Mouse (Mus musculus): ENCODE measurements around the gene Syt11. TPM values are rescaled to one million over a fixed set of nuclear protein-coding genes. Genes with fewer than 3 reads are reported as not detected.
"Not testable (repeated sequence)": the region's sequence is repeated elsewhere in the genome, so short reads cannot be mapped to it uniquely, and the experiment has no call there.

The Syt11 gene
- polyA plus RNA-seq (2014; fragmentation: Nextera tagmentation; extraction: Ambion mirVana): 169 and 199 TPM in 2 replicates

DNA sequence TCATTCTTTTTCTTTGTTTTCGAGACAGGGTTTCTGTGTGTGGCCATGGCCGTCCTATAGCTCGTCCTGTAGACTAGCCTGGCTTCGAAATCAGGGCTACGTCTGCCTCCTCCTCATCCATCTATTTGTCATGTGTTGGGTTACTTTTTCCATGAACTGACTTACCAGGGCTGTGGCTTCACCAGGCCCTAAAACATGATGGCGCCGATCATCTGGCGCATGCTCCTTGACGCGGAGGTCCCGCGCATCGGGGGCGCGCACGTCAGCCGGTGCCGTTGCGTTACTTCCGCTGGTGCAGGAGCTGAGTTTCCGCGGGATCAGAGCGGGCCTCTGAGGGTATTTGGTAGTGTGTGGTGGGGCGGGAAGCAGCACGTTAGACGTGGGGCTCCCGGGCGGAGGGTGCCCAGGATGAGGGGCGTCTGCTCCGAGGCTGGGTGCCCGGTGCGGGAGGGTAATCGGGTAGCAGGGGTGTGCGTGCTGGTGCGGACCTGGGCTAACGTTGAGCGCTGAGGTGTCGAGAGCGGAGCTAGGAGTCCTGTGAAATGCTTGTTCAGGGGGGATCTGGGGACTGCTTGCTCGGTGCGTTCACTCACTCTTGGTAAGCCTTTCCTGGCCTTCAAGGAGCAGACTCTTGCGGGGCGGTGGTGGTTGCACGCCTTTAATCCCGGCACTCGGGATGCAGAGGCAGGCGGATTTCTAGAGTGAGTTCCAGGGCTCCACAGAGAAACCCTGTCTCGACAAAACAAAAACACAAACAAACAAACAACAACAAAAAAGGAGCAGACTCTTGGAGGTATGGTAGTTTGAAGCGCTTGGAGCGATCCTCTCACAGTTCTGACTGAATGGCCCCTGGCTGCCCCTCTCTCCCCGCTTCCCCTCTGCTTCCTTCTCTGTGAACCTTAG is at the start of gene Syt11:
Syt11 (minus strand) TSS at position 226 of the 903 bp plus-strand sequence.
- peak within 1 kb of the TSS; percentile 31 for H3K4me3 ChIP-seq (replicated peaks; ENCODE audit: low read depth, low read length)
- 3% methylated on average over 34 of the region's 51 CpGs for WGBS
- H3K4me2 ChIP-seq (ENCODE audit: low read length): peak within 1 kb of the TSS; percentile 48
- not testable (repeated sequence) for H3K36me3 ChIP-seq (ENCODE audit: control insufficient read depth, insufficient read depth, low read length); H3K27me3 ChIP-seq (ENCODE audit: control insufficient read depth, insufficient read depth, low read length); H3K9ac ChIP-seq (replicated peaks; ENCODE audit: low read length); H3K9me3 ChIP-seq (ENCODE audit: control insufficient read depth, low read length); H3K4me1 ChIP-seq (ENCODE audit: control insufficient read depth, insufficient read depth, low read length)
- DNase-seq (peak; percentile 44), ATAC-seq (ENCODE audit: low FRiP score, low TSS enrichment) (peak; percentile 35; the same call in 1 of the 2 replicates)
- H3K27ac ChIP-seq (replicated peaks; ENCODE audit: low read depth, low read length): peak within 1 kb of the TSS; percentile 84

DNA sequence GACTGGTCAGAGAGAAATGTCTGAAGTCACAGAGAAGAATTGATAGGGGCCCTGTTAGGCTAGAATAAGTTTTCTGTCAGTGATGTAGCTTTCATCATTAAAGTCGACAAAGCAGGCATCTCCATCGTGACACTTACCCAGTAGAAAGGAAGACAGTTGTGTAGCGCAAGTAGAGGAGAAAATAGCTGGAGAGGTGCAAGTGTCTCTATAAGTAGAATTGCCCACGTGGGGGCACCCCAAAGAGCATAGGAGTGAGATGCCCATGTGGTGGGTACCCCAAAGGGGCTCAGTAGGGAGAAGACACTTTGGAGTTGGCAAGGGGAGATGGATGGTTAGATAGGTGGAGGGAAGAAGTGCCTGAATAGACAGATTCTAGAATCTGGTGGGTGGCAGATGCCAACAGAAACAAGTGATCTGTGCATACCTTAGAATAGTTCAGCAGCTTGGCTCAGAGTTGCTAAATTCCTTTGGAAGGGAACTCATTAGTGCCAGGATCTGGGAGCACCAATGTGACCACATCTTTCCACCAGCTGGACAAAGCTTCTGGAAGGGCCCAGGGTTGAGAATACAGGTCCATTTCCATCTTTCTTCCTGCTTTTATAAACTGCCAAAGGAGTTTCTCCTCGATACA is 29.1 kb upstream of the Syt11 start:
- Histone ChIP-seq H3K4me2 (ENCODE audit: low read length) (no peak overlapping the region), H3K9ac (replicated peaks; ENCODE audit: low read length) (no peak overlapping the region), H3K4me1 (ENCODE audit: control insufficient read depth, insufficient read depth, low read length) (no peaks in the 10 kb centered on the region), H3K27ac (replicated peaks; ENCODE audit: low read depth, low read length) (no peak overlapping the region), H3K27me3 (ENCODE audit: control insufficient read depth, insufficient read depth, low read length) (no peaks in the 10 kb centered on the region), H3K9me3 (ENCODE audit: control insufficient read depth, low read length) (no peaks in the 10 kb centered on the region), H3K4me3 (replicated peaks; ENCODE audit: low read depth, low read length) (no peak overlapping the region), H3K36me3 (ENCODE audit: control insufficient read depth, insufficient read depth, low read length) (peaks cover 19% of the 10 kb centered on the region)
- no peak for ATAC-seq (ENCODE audit: low FRiP score, low TSS enrichment)
- WGBS: 95% methylated on average over 5 of the region's 5 CpGs
- no peak for DNase-seq

DNA sequence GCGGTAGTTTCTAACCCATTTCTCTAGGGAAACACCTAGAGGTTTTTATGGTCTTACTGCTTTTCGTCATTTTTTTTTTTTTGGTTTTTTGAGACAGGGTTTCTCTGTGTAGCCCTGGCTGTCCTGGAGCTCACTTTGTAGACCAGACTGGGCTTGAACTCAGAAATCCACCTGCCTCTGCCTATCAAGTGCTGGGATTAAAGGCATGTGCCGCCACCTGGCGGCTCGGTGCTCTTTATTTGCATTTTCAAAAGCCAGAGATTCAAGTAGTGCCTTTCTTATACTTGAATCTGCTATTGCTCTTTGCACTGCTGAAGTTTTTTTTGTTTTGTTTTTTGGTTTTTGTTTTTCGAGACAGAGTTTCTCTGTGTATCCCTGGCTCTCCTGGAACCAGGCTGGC is 22.5 kb upstream of the Syt11 start:
- ATAC-seq (ENCODE audit: low FRiP score, low TSS enrichment); H3K4me3 ChIP-seq (replicated peaks; ENCODE audit: low read depth, low read length); H3K4me2 ChIP-seq (ENCODE audit: low read length); H3K9ac ChIP-seq (replicated peaks; ENCODE audit: low read length); H3K9me3 ChIP-seq (ENCODE audit: control insufficient read depth, low read length); H3K36me3 ChIP-seq (ENCODE audit: control insufficient read depth, insufficient read depth, low read length); DNase-seq; H3K27me3 ChIP-seq (ENCODE audit: control insufficient read depth, insufficient read depth, low read length); H3K27ac ChIP-seq (replicated peaks; ENCODE audit: low read depth, low read length); H3K4me1 ChIP-seq (ENCODE audit: control insufficient read depth, insufficient read depth, low read length): not testable (repeated sequence)
- 87% methylated on average over 6 of the region's 6 CpGs for WGBS

DNA sequence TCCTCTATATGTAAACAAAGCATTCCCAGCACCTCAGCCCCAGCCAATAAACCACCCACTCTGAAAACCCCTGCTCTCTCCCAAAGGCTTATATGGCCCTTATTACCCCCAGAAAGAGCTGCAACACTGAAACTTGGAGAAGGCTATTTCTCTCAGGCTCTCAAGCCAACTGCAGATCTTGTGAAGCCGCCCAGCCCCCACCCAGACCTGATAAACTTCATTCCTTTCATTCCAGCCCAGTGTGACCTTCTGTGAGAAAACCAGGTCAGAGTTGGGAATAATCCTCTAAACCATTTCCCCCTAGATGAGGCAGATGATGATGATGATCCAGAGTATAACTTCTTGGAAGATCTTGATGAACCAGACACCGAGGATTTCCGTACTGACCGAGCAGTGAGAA is 13.1 kb upstream of the Syt11 start:
- H3K4me1 ChIP-seq (ENCODE audit: control insufficient read depth, insufficient read depth, low read length): not testable (repeated sequence)
- no CpG with 5 or more reads among the region's 4 CpGs for WGBS
- peaks cover 12% of the 10 kb centered on the region for H3K36me3 ChIP-seq (ENCODE audit: control insufficient read depth, insufficient read depth, low read length)

DNA sequence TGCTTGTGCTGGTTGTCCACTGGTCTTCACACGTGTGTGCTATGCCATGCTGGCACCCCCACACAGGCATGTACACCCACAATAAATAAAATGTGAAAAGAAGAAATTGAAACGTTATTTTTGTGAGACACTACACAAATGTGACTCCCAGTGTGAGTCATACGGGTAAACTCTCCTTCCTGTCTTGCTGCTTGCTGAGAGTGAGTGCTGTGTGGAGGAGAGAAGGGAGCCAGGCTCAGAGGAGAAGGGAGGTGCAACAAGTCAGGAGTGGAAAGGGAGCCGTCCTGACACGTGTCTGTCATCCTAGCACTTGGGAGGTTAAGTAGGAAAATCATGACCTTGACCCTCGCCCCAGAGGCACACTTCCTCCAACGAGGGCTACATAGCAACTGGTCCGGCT is 11.8 kb upstream of the Syt11 start:
- not testable (repeated sequence) for H3K4me2 ChIP-seq (ENCODE audit: low read length); H3K9ac ChIP-seq (replicated peaks; ENCODE audit: low read length); DNase-seq; H3K4me3 ChIP-seq (replicated peaks; ENCODE audit: low read depth, low read length); H3K9me3 ChIP-seq (ENCODE audit: control insufficient read depth, low read length); ATAC-seq (ENCODE audit: low FRiP score, low TSS enrichment); H3K4me1 ChIP-seq (ENCODE audit: control insufficient read depth, insufficient read depth, low read length); H3K27me3 ChIP-seq (ENCODE audit: control insufficient read depth, insufficient read depth, low read length); H3K27ac ChIP-seq (replicated peaks; ENCODE audit: low read depth, low read length)
- peaks cover 12% of the 10 kb centered on the region for H3K36me3 ChIP-seq (ENCODE audit: control insufficient read depth, insufficient read depth, low read length)
- WGBS: no CpG with 5 or more reads among the region's 8 CpGs

More for the DNA sequence above, 13.1 kb upstream of the Syt11 start:
- DNase-seq; H3K27me3 ChIP-seq (ENCODE audit: control insufficient read depth, insufficient read depth, low read length); H3K4me2 ChIP-seq (ENCODE audit: low read length); H3K27ac ChIP-seq (replicated peaks; ENCODE audit: low read depth, low read length); H3K9me3 ChIP-seq (ENCODE audit: control insufficient read depth, low read length); H3K4me3 ChIP-seq (replicated peaks; ENCODE audit: low read depth, low read length); ATAC-seq (ENCODE audit: low FRiP score, low TSS enrichment); H3K9ac ChIP-seq (replicated peaks; ENCODE audit: low read length): not testable (repeated sequence)

DNA sequence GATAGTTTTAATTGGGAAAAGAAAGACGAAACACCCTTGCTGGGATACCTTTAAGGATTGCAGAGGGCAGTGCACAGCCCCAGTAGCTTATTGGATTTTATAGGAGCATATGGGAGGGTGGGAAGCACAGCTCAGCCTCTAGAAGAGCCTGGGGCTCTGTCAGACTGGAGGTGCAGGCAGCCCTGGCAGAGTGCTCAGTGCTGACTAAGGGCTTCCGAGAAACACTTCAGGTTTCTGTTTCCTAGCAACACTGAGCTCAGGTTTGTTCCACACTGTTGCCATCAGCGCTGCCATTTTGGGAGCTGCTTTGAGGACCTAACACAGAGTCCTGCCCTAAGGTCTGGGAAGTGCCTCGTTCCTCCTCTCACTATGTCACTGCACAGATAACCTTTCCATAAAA is 11.4 kb upstream of the Syt11 start:
- H3K36me3 ChIP-seq (ENCODE audit: control insufficient read depth, insufficient read depth, low read length): peaks cover 12% of the 10 kb centered on the region
- H3K9ac ChIP-seq (replicated peaks; ENCODE audit: low read length); H3K4me2 ChIP-seq (ENCODE audit: low read length); H3K27me3 ChIP-seq (ENCODE audit: control insufficient read depth, insufficient read depth, low read length); ATAC-seq (ENCODE audit: low FRiP score, low TSS enrichment); DNase-seq; H3K4me3 ChIP-seq (replicated peaks; ENCODE audit: low read depth, low read length); H3K4me1 ChIP-seq (ENCODE audit: control insufficient read depth, insufficient read depth, low read length); H3K27ac ChIP-seq (replicated peaks; ENCODE audit: low read depth, low read length); H3K9me3 ChIP-seq (ENCODE audit: control insufficient read depth, low read length): not testable (repeated sequence)
- 90% methylated on average over 1 of the region's 4 CpGs for WGBS

DNA sequence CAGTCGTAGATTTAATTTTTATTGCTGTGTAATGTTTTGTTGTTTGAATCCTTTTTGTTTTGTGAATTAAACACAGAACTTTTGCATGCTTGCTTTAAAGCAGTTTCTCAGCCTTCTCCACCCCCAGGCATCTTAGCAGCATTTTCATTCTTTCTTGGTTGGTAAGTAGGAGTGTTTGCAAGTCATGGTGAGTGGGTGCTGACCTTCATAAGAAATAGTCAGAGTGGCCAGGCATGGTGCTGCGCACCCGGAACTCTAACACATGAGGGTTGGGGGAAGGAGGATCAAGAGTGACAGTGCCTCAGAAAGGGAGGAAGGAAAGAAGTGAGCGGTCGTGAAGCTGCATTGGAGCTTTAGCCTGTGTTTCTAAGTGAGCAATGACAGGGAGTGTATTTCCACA is 9.9 kb upstream of the Syt11 start:
- Histone ChIP-seq H3K9ac (replicated peaks; ENCODE audit: low read length) (no peak overlapping the region), H3K27me3 (ENCODE audit: control insufficient read depth, insufficient read depth, low read length) (no peaks in the 10 kb centered on the region), H3K4me3 (replicated peaks; ENCODE audit: low read depth, low read length) (no peak overlapping the region), H3K9me3 (ENCODE audit: control insufficient read depth, low read length) (no peaks in the 10 kb centered on the region), H3K4me1 (ENCODE audit: control insufficient read depth, insufficient read depth, low read length) (no peaks in the 10 kb centered on the region), H3K36me3 (ENCODE audit: control insufficient read depth, insufficient read depth, low read length) (peaks cover 12% of the 10 kb centered on the region), H3K27ac (replicated peaks; ENCODE audit: low read depth, low read length) (no peak overlapping the region), H3K4me2 (ENCODE audit: low read length) (no peak overlapping the region)
- WGBS: 97% methylated on average over 5 of the region's 5 CpGs
- DNase-seq: no peak
- no peak for ATAC-seq (ENCODE audit: low FRiP score, low TSS enrichment)

DNA sequence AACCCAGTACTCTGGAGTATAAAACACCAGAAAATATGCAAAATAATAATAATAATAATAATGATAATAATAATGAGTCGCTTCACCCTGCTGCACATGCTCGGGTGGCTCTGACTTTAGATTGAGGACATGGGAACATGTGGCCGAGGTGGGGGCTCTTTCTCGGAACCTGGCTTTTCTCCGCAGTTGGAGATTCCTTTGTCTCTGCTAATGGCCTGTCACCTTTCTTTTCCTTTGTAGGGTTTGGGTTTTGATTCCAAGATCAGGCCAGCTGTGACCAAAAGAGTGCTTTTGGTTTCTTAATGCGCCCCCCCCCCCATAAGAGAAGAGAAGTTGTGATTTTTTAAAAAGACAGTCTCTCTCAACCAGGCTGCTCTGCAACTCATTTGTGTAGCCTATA is 1.8 kb downstream of the Syt11 start:
- 88% methylated on average over 6 of the region's 6 CpGs for WGBS
- H3K4me3 ChIP-seq (replicated peaks; ENCODE audit: low read depth, low read length); H3K9me3 ChIP-seq (ENCODE audit: control insufficient read depth, low read length): not testable (repeated sequence)

More for the DNA sequence above, 1.8 kb downstream of the Syt11 start:
- not testable (repeated sequence) for H3K4me1 ChIP-seq (ENCODE audit: control insufficient read depth, insufficient read depth, low read length); H3K27ac ChIP-seq (replicated peaks; ENCODE audit: low read depth, low read length); DNase-seq; H3K4me2 ChIP-seq (ENCODE audit: low read length); H3K27me3 ChIP-seq (ENCODE audit: control insufficient read depth, insufficient read depth, low read length); H3K36me3 ChIP-seq (ENCODE audit: control insufficient read depth, insufficient read depth, low read length); ATAC-seq (ENCODE audit: low FRiP score, low TSS enrichment); H3K9ac ChIP-seq (replicated peaks; ENCODE audit: low read length)
